Mouse (Mus musculus): ENCODE results near the gene Mylk.

- TF ChIP-seq POLR2A (IDR thresholded peaks at IDR 0.05; ENCODE audit: low read depth, low read length) (no peak), HCFC1 (IDR thresholded peaks at IDR 0.05; ENCODE audit: low read depth, low read length) (no peak), JUN (IDR thresholded peaks at IDR 0.05; ENCODE audit: insufficient read depth, low read depth, low read length) (no peak), POLR2AphosphoS2 (IDR thresholded peaks at IDR 0.05; ENCODE audit: low read depth, low read length) (no peak), USF1 (IDR thresholded peaks at IDR 0.05; ENCODE audit: low read depth, low read length) (no peak), SMC3 (IDR thresholded peaks at IDR 0.05; ENCODE audit: low read depth, low read length) (no peak), MAFK (IDR thresholded peaks at IDR 0.05; ENCODE audit: insufficient replicate concordance, low read length) (no peak), CTCF (conservative IDR thresholded peaks at IDR 0.05 in 1 of 2, IDR thresholded peaks at IDR 0.05 in 1 of 2; ENCODE audit: low read depth in 2 of 2, low read length in 2 of 2) (no peak), ZC3H11A (IDR thresholded peaks at IDR 0.05; ENCODE audit: low read depth, low read length) (no peak), MYC (IDR thresholded peaks at IDR 0.05; ENCODE audit: low read depth, low read length) (no peak), TCF12 (IDR thresholded peaks at IDR 0.05; ENCODE audit: low read depth, low read length) (no peak), CHD2 (IDR thresholded peaks at IDR 0.05; ENCODE audit: low read length) (no peak)
Measured at GRCm38 (mm10) chr16:35036754-35037153, 291.7 kb downstream of the Mylk start.

All from CH12.LX (cell line).